Mouse (Mus musculus) forebrain, embryonic 16.5 days (tissue): ENCODE results near the gene Olfr1390. TPM values are rescaled to one million over a fixed set of nuclear protein-coding genes. Genes with fewer than 3 reads are reported as not detected.
"Not testable (repeated sequence)": the region's sequence is repeated elsewhere in the genome, so short reads cannot be mapped to it uniquely, and the experiment has no call there.

Experiments used
- ATAC-seq: fragments of 200-750 bp; cut with Nextera tagmentation; 2 replicates; pipeline ENCODE4 v1.8.0; 2017; ENCODE audit warnings: mild to moderate bottlenecking, moderate library complexity
- H3K27ac ChIP-seq: fragments of 300-500 bp; sonication (generic); 2 replicates; pipeline ENCODE4 v1.5.1; 2014; ENCODE audit warnings: low read length, control low read depth
- H3K27me3 ChIP-seq: fragments of 300-500 bp; sonication (generic); replicated peaks from 2 replicates; pipeline ENCODE4 v1.6.1; 2014; ENCODE audit warnings: low read length; ENCODE audit not compliant: control insufficient read depth, insufficient read depth
- H3K36me3 ChIP-seq: fragments of 300-500 bp; sonication (generic); 2 replicates; pipeline ENCODE4 v1.6.1; 2014; ENCODE audit not compliant: control insufficient read depth, insufficient read depth
- H3K4me1 ChIP-seq: fragments of 300-500 bp; sonication (generic); replicated peaks from 2 replicates; pipeline ENCODE4 v1.6.1; 2014; ENCODE audit warnings: low read length; ENCODE audit not compliant: control insufficient read depth, insufficient read depth
- H3K4me2 ChIP-seq: fragments of 300-500 bp; sonication (generic); 2 replicates; pipeline ENCODE4 v1.6.1; 2014; ENCODE audit warnings: mild to moderate bottlenecking, low read length, control low read depth
- H3K4me3 ChIP-seq: fragments of 300-500 bp; sonication (generic); replicated peaks from 2 replicates; pipeline ENCODE4 v1.5.1; 2014; ENCODE audit warnings: mild to moderate bottlenecking, low read length, control low read depth
- H3K9ac ChIP-seq: fragments of 300-500 bp; sonication (generic); replicated peaks from 2 replicates; pipeline ENCODE4 v1.6.1; 2014; ENCODE audit warnings: low read depth, low read length, control low read depth
- H3K9me3 ChIP-seq: fragments of 300-500 bp; sonication (generic); 2 replicates; pipeline ENCODE4 v1.6.1; 2016; ENCODE audit warnings: low read length; ENCODE audit not compliant: control insufficient read depth
- WGBS: fragments of 180-500 bp; shearing (Covaris S2); extraction: QIAGEN DNeasy Blood & Tissue Kit; methylation state at CpG from one replicate; pipeline ENCODE4 v1.1.7; 2014; 5-methylcytosine and 5-hydroxymethylcytosine counted together
- polyA plus RNA-seq: library from polyadenylated mRNA; unstranded; fragments of >200 nt; fragmentation: Nextera tagmentation; extraction: Ambion mirVana; gene quantifications from 2 replicates; pipeline ENCODE4 v1.2.1, GENCODE M21; 2015

Gene Olfr1390
- not detected in 2 replicates for polyA plus RNA-seq

- no peaks in the 10 kb centered on the region for H3K9me3 ChIP-seq
- H3K4me2 ChIP-seq = no peak within 1 kb of the TSS
- H3K9ac ChIP-seq = no peak within 1 kb of the TSS
- 90% methylated on average over 1 of the region's 1 CpGs for WGBS
- H3K4me3 ChIP-seq = no peak within 1 kb of the TSS
- no peaks in the 10 kb centered on the region for H3K27me3 ChIP-seq
- ATAC-seq = no peak
- H3K27ac ChIP-seq = no peak within 1 kb of the TSS
- no peaks in the 10 kb centered on the region for H3K4me1 ChIP-seq
- H3K36me3 ChIP-seq = no peaks in the 10 kb centered on the region
Measured at GRCm38 (mm10) chr11:49334888-49335287, at the start of gene Olfr1390. Olfr1390 (plus strand) TSS chr11:49335188.

GRCm38 (mm10) chr11:49287251-49287650 is 47.7 kb upstream of the Olfr1390 start:
- H3K9me3 ChIP-seq = no peaks in the 10 kb centered on the region
- no peak for ATAC-seq
- H3K27me3 ChIP-seq = no peaks in the 10 kb centered on the region
- no peaks in the 10 kb centered on the region for H3K36me3 ChIP-seq
- no peak overlapping the region for H3K9ac ChIP-seq
- H3K4me2 ChIP-seq = no peak overlapping the region
- H3K4me1 ChIP-seq = no peaks in the 10 kb centered on the region
- H3K4me3 ChIP-seq = no peak overlapping the region
- WGBS = 86% methylated on average over 2 of the region's 2 CpGs
- H3K27ac ChIP-seq = no peak overlapping the region

GRCm38 (mm10) chr11:49292777-49293176 is 42.2 kb upstream of the Olfr1390 start:
- Histone ChIP-seq H3K4me1 (no peaks in the 10 kb centered on the region), H3K4me3 (no peak overlapping the region), H3K36me3 (no peaks in the 10 kb centered on the region), H3K27me3 (no peaks in the 10 kb centered on the region), H3K9ac (no peak overlapping the region), H3K4me2 (no peak overlapping the region), H3K27ac (no peak overlapping the region), H3K9me3 (no peaks in the 10 kb centered on the region)
- no peak for ATAC-seq
- WGBS = 35% methylated on average over 3 of the region's 3 CpGs

GRCm38 (mm10) chr11:49304441-49304840 is 30.5 kb upstream of the Olfr1390 start, which contains the start of gene Olfr10:
Olfr10 (plus strand) TSS chr11:49304741.
- ATAC-seq = no peak
- Histone ChIP-seq H3K4me1 (no peaks in the 10 kb centered on the region), H3K36me3 (no peaks in the 10 kb centered on the region), H3K4me2 (no peak within 1 kb of the TSS), H3K9ac (no peak within 1 kb of the TSS), H3K27ac (no peak within 1 kb of the TSS), H3K27me3 (no peaks in the 10 kb centered on the region), H3K9me3 (no peaks in the 10 kb centered on the region), H3K4me3 (no peak within 1 kb of the TSS)

- H3K4me2 ChIP-seq, H3K27ac ChIP-seq, ATAC-seq: not testable (repeated sequence)
Measured at GRCm38 (mm10) chr11:49308547-49308946, 26.4 kb upstream of the Olfr1390 start.

GRCm38 (mm10) chr11:49322442-49322841 is 12.5 kb upstream of the Olfr1390 start, which contains the start of gene Olfr1391:
Olfr1391 (plus strand) TSS chr11:49322742.
- Histone ChIP-seq H3K36me3 (no peaks in the 10 kb centered on the region), H3K9me3 (no peaks in the 10 kb centered on the region), H3K27ac (no peak within 1 kb of the TSS), H3K4me3 (no peak within 1 kb of the TSS), H3K27me3 (no peaks in the 10 kb centered on the region), H3K4me1 (no peaks in the 10 kb centered on the region), H3K9ac (no peak within 1 kb of the TSS), H3K4me2 (no peak within 1 kb of the TSS)
- 82% methylated on average over 2 of the region's 2 CpGs for whole genome bisulfite sequencing
- no peak for ATAC-seq

More at GRCm38 (mm10) chr11:49308547-49308946, 26.4 kb upstream of the Olfr1390 start:
- H3K9ac ChIP-seq, H3K36me3 ChIP-seq, H3K9me3 ChIP-seq, H3K27me3 ChIP-seq, H3K4me1 ChIP-seq, H3K4me3 ChIP-seq: not testable (repeated sequence)
- WGBS = 78% methylated on average over 5 of the region's 5 CpGs

GRCm38 (mm10) chr11:49326726-49327125 is 8.3 kb upstream of the Olfr1390 start:
- Histone ChIP-seq H3K36me3 (no peaks in the 10 kb centered on the region), H3K9ac (no peak overlapping the region), H3K27me3 (no peaks in the 10 kb centered on the region), H3K4me3 (no peak overlapping the region), H3K4me2 (no peak overlapping the region), H3K9me3 (no peaks in the 10 kb centered on the region), H3K27ac (no peak overlapping the region), H3K4me1 (no peaks in the 10 kb centered on the region)
- 90% methylated on average over 3 of the region's 3 CpGs for WGBS
- no peak for ATAC-seq

GRCm38 (mm10) chr11:49329686-49330085 is 5.3 kb upstream of the Olfr1390 start:
- 70% methylated on average over 1 of the region's 1 CpGs for WGBS
- Histone ChIP-seq H3K4me1 (no peaks in the 10 kb centered on the region), H3K4me2 (no peak overlapping the region), H3K4me3 (no peak overlapping the region), H3K27ac (no peak overlapping the region), H3K27me3 (no peaks in the 10 kb centered on the region), H3K36me3 (no peaks in the 10 kb centered on the region), H3K9ac (no peak overlapping the region), H3K9me3 (no peaks in the 10 kb centered on the region)
- no peak for ATAC-seq

GRCm38 (mm10) chr11:49337150-49337832 is 2.3 kb downstream of the Olfr1390 start:
- 59% methylated on average over 4 of the region's 4 CpGs for WGBS

GRCm38 (mm10) chr11:49383133-49383532 is 48.1 kb downstream of the Olfr1390 start:
- no peak for ATAC-seq
- Histone ChIP-seq H3K27me3 (no peaks in the 10 kb centered on the region), H3K9me3 (no peaks in the 10 kb centered on the region), H3K4me1 (no peaks in the 10 kb centered on the region), H3K4me3 (no peak overlapping the region), H3K27ac (no peak overlapping the region), H3K4me2 (no peak overlapping the region), H3K9ac (no peak overlapping the region), H3K36me3 (no peaks in the 10 kb centered on the region)

More at GRCm38 (mm10) chr11:49337150-49337832, 2.3 kb downstream of the Olfr1390 start:
- no peak overlapping the region for H3K4me3 ChIP-seq
- H3K27ac ChIP-seq = no peak overlapping the region
- no peak overlapping the region for H3K9ac ChIP-seq
- H3K9me3 ChIP-seq = no peaks in the 10 kb centered on the region
- H3K27me3 ChIP-seq = no peaks in the 10 kb centered on the region
- no peak for ATAC-seq
- no peaks in the 10 kb centered on the region for H3K4me1 ChIP-seq
- H3K36me3 ChIP-seq = no peaks in the 10 kb centered on the region
- no peak overlapping the region for H3K4me2 ChIP-seq
